In the genomic region with DNA sequence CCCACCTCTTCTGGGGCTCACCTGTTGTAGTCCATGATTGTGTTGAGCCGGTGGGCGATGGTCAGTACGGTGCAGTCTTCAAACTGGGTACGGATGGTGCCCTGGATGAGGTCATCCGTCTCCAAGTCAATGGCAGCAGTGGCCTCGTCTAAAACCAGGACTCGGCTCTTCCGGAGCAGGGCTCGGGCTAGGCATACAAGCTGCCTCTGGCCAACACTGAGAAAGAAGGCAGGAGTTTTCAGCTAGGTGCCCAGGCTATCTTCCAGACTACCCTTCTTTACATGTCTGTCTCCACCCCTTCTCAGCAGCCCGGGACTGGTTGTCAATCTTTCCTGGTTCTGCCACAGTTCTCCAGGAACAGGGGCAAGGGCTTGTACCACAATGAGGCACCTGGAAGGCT, we compare ENCODE assay signal across 15 mouse cellular contexts. TPM values are rescaled to one million over a fixed set of nuclear protein-coding genes. Genes with fewer than 3 reads are reported as not detected.
"Had no signal": no experiment of that assay in that cellular context is flagged by ENCODE, and none has a peak within 500 bp of the region (broad histone marks: within the 10 kb centered on the region; RNA-seq: fewer than 3 reads in every experiment).

No protein-coding gene starts in this region.

- H3K9ac ChIP-seq: kidney, embryonic 15.5 days; limb, embryonic 13.5 days; liver, embryonic 14.5 days; liver, postnatal 0 days; lung, embryonic 15.5 days had no signal

- H3K4me2 ChIP-seq: kidney, embryonic 15.5 days; limb, embryonic 13.5 days; liver, embryonic 11.5 days; lung, embryonic 15.5 days; midbrain, embryonic 11.5 days had no signal

- H3K27me3 ChIP-seq: kidney, embryonic 15.5 days; limb, embryonic 13.5 days; lung, embryonic 15.5 days had no signal

- H3K27ac ChIP-seq: limb, embryonic 10.5 days; liver, embryonic 14.5 days; lung, embryonic 15.5 days had no signal

- DNase-seq: liver, postnatal 0 days; lung, postnatal 14 days; lung, postnatal 4 days; midbrain, embryonic 14.5 days; right cerebral cortex, postnatal 14 days; right cerebral cortex, postnatal 4 days; thymus, postnatal 25 days had no signal

- H3K4me3 ChIP-seq: kidney, embryonic 15.5 days; limb, embryonic 10.5 days; limb, embryonic 13.5 days; lung, embryonic 15.5 days had no signal

- H3K9me3 ChIP-seq: kidney, embryonic 15.5 days; limb, embryonic 10.5 days; limb, embryonic 13.5 days; lung, embryonic 15.5 days had no signal

RNA-seq across cellular contexts. Expression of a gene that starts 46.9 kb away (rescaled TPM):
- total RNA-seq: megakaryocyte-erythroid progenitor cell, adult 5-6 weeks had no signal
